Comparison of ENCODE assay signal across 30 mouse cellular contexts in the genomic region with DNA sequence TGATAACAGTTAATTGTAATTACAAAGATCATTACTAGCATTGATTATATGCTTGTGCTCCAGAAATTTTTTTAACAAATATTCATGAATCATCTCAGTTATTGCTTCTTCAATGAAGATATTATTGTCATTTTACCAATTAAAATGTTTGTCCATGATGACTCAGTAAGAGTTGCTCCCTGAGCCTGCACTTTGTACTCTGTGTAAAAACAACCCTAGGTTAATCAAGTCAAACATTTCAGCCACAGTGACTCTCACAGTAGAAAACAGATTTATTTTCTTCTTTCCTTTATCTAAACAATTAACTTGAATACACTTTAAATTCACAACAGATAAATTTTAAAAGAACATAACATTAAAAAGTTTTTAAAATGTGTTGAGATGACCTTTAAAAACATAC.
"Had no signal": no experiment of that assay in that cellular context is flagged by ENCODE, and none has a peak within 500 bp of the region (broad histone marks: within the 10 kb centered on the region; RNA-seq: fewer than 3 reads in every experiment).

No protein-coding gene starts in this region.

- H3K4me2 ChIP-seq: heart, embryonic 11.5 days; heart, embryonic 12.5 days; heart, embryonic 13.5 days; heart, embryonic 15.5 days; hindbrain, embryonic 12.5 days; hindbrain, embryonic 13.5 days; hindbrain, embryonic 14.5 days; hindbrain, embryonic 15.5 days; intestine, embryonic 15.5 days had no signal

- H3K4me1 ChIP-seq: heart, embryonic 10.5 days; heart, embryonic 12.5 days; heart, embryonic 13.5 days; heart, embryonic 15.5 days; hindbrain, embryonic 10.5 days; hindbrain, embryonic 12.5 days; hindbrain, embryonic 13.5 days; hindbrain, embryonic 15.5 days; intestine, embryonic 15.5 days had no signal

- H3K4me3 ChIP-seq: heart, adult 2 months; heart, embryonic 10.5 days; heart, embryonic 12.5 days; heart, embryonic 13.5 days; heart, embryonic 15.5 days; hindbrain, embryonic 10.5 days; hindbrain, embryonic 12.5 days; hindbrain, embryonic 13.5 days; hindbrain, embryonic 15.5 days; intestine, embryonic 15.5 days; layer of hippocampus, adult 2 months; left cerebral cortex, adult 2 months had no signal

- H3K9ac ChIP-seq: heart, embryonic 12.5 days; heart, embryonic 13.5 days; heart, embryonic 15.5 days; hindbrain, embryonic 12.5 days; hindbrain, embryonic 13.5 days; hindbrain, embryonic 14.5 days; hindbrain, embryonic 15.5 days; intestine, embryonic 15.5 days had no signal

- DNase-seq: heart, adult 18-20 months; heart, adult 2 months; heart, postnatal 10 days; heart, postnatal 14 days; heart, postnatal 36 days; heart, postnatal 4 days; kidney, postnatal 10 days; kidney, postnatal 14 days; kidney, postnatal 4 days; layer of hippocampus, adult 9-11 months; layer of hippocampus, postnatal 36 days had no signal

- H3K9me3 ChIP-seq: heart, embryonic 10.5 days; heart, embryonic 12.5 days; heart, embryonic 13.5 days; heart, embryonic 15.5 days; hindbrain, embryonic 10.5 days; hindbrain, embryonic 12.5 days; hindbrain, embryonic 13.5 days; hindbrain, embryonic 15.5 days; intestine, embryonic 15.5 days had no signal

- ATAC-seq: hindbrain, embryonic 16.5 days; hindbrain, postnatal 0 days; inflammation-experienced regulatory T-cells, adult 6 months; intestine, embryonic 15.5 days; intestine, embryonic 16.5 days; intestine, postnatal 0 days had no signal

- H3K27me3 ChIP-seq: heart, embryonic 12.5 days; heart, embryonic 13.5 days; heart, embryonic 15.5 days; hindbrain, embryonic 12.5 days; hindbrain, embryonic 13.5 days; hindbrain, embryonic 15.5 days; intestine, embryonic 15.5 days had no signal

- H3K36me3 ChIP-seq: heart, embryonic 10.5 days; heart, embryonic 12.5 days; heart, embryonic 13.5 days; heart, embryonic 15.5 days; hindbrain, embryonic 10.5 days; hindbrain, embryonic 12.5 days; hindbrain, embryonic 13.5 days; hindbrain, embryonic 15.5 days; intestine, embryonic 15.5 days had no signal

- H3K27ac ChIP-seq: heart, adult 2 months; heart, embryonic 10.5 days; heart, embryonic 13.5 days; heart, embryonic 15.5 days; hindbrain, embryonic 10.5 days; hindbrain, embryonic 12.5 days; hindbrain, embryonic 13.5 days; hindbrain, embryonic 14.5 days; hindbrain, embryonic 15.5 days; hindbrain, postnatal 0 days; intestine, embryonic 15.5 days; kidney, postnatal 0 days; layer of hippocampus, adult 2 months; left cerebral cortex, adult 2 months had no signal
